Mouse (Mus musculus): Measurements from ENCODE around the gene Fhl5.

DNA sequence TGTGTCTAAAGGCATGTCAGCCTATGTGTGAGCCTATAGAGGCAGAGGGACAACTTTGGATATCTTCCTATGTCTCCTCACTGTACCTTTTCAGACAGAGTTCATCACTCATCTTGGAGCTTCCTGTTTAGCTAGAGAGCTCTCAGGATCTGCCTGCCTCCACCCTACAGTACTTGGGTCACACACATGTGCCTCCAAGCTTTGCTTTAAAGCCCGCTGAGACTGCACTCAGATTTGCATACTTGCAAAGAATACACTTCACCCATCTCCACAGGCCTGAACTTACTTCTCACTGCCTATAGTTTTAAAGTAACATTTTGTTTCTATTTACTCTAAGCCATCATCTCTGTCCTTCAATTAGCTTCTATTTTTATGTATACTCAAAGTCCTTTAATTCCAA is 29.2 kb upstream of the Fhl5 start:
- TF ChIP-seq ZNF384 (IDR thresholded peaks at IDR 0.05; ENCODE audit: low read depth, low read length) (no peak), MAFK (IDR thresholded peaks at IDR 0.05; ENCODE audit: insufficient read depth, low read depth, low read length) (no peak), HCFC1 (IDR thresholded peaks at IDR 0.05; ENCODE audit: borderline replicate concordance, insufficient read depth, low read length) (no peak), CHD2 (IDR thresholded peaks at IDR 0.05; ENCODE audit: low read depth, low read length) (no peak), ZC3H11A (IDR thresholded peaks at IDR 0.05; ENCODE audit: borderline replicate concordance, low read depth, low read length) (no peak)

Data from ES-E14 (cell line).